Mouse (Mus musculus) hematopoietic multipotent progenitor cell, adult 10-12 weeks (in vitro differentiated cells): ENCODE measurements around the gene Hal. TPM values are rescaled to one million over a fixed set of nuclear protein-coding genes. Genes with fewer than 3 reads are reported as not detected.

Experiments
- polyA plus RNA-seq: library from polyadenylated mRNA; stranded (reverse); fragments of >175 nt; gene quantifications from 2 replicates; pipeline ENCODE4 v1.2.3, GENCODE M21; 2012; ENCODE audit warnings: low replicate concordance

Gene Hal
- 0.17 and 1.1 TPM in 2 replicates for polyA plus RNA-seq

DNA sequence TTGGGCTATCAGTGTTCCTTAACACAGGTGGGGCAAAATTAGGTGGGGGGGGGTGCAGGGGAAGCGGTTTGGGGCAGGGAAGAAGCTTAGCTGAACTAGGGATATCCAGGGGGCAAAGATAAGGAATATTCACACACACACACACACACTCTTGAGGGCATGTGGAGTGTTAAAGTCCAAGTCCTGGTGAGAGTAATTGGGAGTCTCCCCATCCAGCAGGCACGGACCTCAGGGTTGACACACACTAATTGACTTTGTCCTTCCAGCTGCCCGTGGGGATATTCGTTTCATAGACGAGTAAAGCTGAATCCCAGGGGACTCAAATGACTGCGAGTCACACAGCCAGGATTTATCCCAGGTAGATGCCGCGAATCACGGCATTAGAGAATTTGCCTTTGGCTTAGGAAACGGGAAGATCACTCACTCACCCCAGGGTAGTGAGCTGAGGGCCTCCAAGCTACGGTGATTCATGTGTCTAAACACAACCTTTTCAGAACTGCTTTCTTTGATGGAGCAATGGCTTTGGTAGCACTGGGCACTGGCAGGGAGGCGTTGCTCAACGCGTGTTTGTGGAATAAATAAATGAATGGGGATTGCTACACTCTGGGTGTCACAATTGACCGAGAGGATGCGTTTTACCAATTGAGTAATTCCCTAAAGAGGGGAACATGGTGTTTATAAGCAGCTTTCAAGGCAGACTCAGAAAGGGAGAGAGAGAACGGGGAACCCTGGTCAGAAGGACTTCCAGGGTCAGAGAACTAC, at the start of gene Hal:
TSS of gene Hal (plus strand) at position 703 of the 762 bp plus-strand sequence.

DNA sequence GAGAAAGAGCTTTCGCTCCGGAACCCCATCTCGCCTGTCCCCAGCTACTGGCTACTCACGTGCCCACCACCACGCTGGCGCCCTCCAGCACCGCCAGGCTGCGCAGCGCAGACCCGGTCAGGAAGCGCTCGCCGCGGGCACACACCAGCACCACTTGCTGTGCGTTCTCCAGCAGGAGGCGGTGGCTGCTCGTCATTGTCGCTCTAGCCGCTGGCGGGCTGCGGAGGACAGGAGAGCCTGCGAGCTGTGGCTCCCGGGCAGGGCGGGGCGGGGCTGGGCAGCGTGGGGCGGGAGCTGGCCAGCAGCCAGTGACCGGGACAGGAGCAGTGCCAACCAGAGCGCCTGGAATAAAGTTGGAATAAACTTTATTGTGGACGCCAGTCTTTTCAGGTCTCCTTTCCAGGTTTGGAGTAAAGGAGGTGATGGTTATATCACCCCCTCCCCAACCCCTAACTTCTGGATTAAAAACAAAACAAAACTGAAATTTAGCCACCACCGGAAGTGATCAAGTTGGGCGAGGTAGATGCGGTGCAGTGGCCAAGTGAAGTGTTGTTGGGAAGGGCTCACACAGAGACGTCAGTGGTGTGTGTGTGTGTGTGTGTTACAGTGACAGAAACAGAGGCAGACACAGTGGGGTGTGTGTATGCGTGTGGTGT, 51.3 kb downstream of the Hal start, which contains the start of gene Amdhd1:
TSS of gene Amdhd1 (minus strand) at position 259 of the 656 bp plus-strand sequence.

DNA sequence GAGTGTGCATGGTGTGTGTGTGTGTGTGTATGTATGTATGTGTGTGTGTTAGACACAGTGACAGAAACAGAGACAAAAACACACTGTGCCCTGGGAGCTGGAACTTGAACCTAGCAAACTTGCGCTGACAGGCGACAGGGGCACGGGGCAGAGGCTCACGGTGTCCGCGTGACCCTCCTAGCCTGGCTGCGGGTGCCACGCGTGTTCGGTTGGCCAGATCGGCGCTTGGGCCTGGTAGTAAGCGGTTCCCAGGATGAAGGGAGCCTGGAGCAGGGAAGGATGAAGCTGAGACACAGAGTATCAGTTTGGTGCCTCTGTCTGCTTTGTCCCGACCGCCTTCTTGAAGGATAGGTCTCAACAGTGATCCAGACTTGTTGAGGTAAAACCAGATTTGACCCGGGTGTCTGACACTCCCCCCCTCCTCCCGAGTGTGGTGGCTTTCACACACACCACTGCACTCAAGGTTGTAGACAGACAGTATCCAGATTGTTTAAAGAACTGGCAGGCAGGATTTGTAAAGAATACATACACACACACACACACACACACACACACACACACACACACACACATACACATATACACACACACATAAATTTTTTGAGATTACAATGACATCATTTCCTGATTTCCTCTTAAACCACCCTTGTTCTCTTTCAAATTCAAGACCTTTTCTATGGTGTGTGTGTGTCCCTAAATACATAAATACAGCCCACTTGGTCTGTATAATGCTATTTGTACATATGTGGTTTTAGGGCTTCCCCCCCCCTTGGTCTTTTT, 52.1 kb downstream of the Hal start, which contains the start of gene Ccdc38:
TSS of gene Ccdc38 (plus strand) at position 202 of the 780 bp plus-strand sequence.

Other genes starting within 250 kb of the Hal start
- 57.6 and 69.6 TPM in 2 replicates for gene Elk3, start 177.6 kb upstream of the Hal start, polyA plus RNA-seq
- 52.3 and 76.2 TPM in 2 replicates for gene Lta4h, start 35.4 kb upstream of the Hal start, polyA plus RNA-seq
- 0.18 and 0.63 TPM in 2 replicates for gene Amdhd1, start 51.3 kb downstream of the Hal start, polyA plus RNA-seq
- gene Ccdc38, start 51.9 kb downstream of the Hal start, polyA plus RNA-seq, result 0.03 and 0.11 TPM in 2 replicates
- gene Snrpf, start 100.9 kb downstream of the Hal start, polyA plus RNA-seq, result 41.1 and 42.7 TPM in 2 replicates
- 0.89 and 1.3 TPM in 2 replicates for gene Ntn4, start 151.9 kb downstream of the Hal start, polyA plus RNA-seq